Comparison of ENCODE assay signal across 29 mouse cellular contexts in the genomic region with DNA sequence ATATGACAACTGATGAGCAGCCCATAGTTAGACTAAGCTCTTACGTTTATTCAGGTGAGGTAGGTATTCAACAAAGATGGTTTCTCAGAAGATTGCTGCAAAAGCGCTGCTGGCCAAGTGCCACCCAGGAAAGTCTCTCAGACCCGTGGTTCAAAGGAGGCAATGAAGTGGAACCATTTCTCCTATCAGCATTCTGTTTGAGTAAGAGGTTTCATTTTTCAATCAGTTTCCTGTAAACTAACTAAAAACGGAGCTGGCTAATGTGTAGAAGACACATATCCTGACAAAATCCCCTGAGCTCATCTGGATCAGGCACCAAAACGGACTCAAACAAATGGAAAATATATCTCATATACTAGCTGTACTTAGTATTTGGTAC. TPM values are rescaled to one million over a fixed set of nuclear protein-coding genes. Genes with fewer than 3 reads are reported as not detected.
DNase-seq lines count a peak whose midpoint lies in the region; ATAC-seq lines count a peak whose summit lies in the region.
"Had no signal": no experiment of that assay in that cellular context is flagged by ENCODE, and none has a peak within 500 bp of the region (broad histone marks: within the 10 kb centered on the region; RNA-seq: fewer than 3 reads in every experiment).

No protein-coding gene starts in this region.

- H3K36me3 ChIP-seq in splenic B cell, adult 2 months (ENCODE audit: control insufficient read depth, insufficient read depth, low read length, poor library complexity, severe bottlenecking) = no peaks in the 10 kb centered on the region
- no peaks in the 10 kb centered on the region for H3K36me3 ChIP-seq in kidney, embryonic 14.5 days (ENCODE audit: control insufficient read depth, insufficient read depth, low read length)
- H3K36me3 ChIP-seq in hindbrain, embryonic 13.5 days = no peaks in the 10 kb centered on the region
- H3K36me3 ChIP-seq: embryonic facial prominence, embryonic 10.5 days; embryonic facial prominence, embryonic 13.5 days; forebrain, embryonic 10.5 days; heart, embryonic 12.5 days; heart, embryonic 15.5 days; hindbrain, embryonic 10.5 days had no signal

- H3K4me2 ChIP-seq in kidney, embryonic 14.5 days (replicated peaks; ENCODE audit: low read depth, low read length) = no peak overlapping the region
- no peak overlapping the region for H3K4me2 ChIP-seq in hindbrain, embryonic 13.5 days
- H3K4me2 ChIP-seq: embryonic facial prominence, embryonic 13.5 days; forebrain, embryonic 13.5 days; heart, embryonic 12.5 days; heart, embryonic 15.5 days; hindbrain, embryonic 14.5 days had no signal

- 62% methylated on average over 5 of the region's 5 CpGs for WGBS in kidney, embryonic 14.5 days
- 80% methylated on average over 5 of the region's 5 CpGs for WGBS in hindbrain, embryonic 13.5 days

- no peaks in the 10 kb centered on the region for H3K27me3 ChIP-seq in splenic B cell, adult 2 months (ENCODE audit: control insufficient read depth, insufficient read depth, low read length, poor library complexity, severe bottlenecking)
- no peaks in the 10 kb centered on the region for H3K27me3 ChIP-seq in kidney, embryonic 14.5 days (ENCODE audit: control insufficient read depth, insufficient read depth, low read length)
- no peaks in the 10 kb centered on the region for H3K27me3 ChIP-seq in hindbrain, embryonic 13.5 days
- H3K27me3 ChIP-seq: embryonic facial prominence, embryonic 13.5 days; forebrain, embryonic 13.5 days; heart, embryonic 12.5 days; heart, embryonic 15.5 days had no signal

- H3K4me3 ChIP-seq in kidney, embryonic 14.5 days (ENCODE audit: low read length) = no peak overlapping the region
- H3K4me3 ChIP-seq in hindbrain, embryonic 13.5 days = no peak overlapping the region
- H3K4me3 ChIP-seq: embryonic facial prominence, embryonic 10.5 days; embryonic facial prominence, embryonic 13.5 days; erythroblast, embryonic 14.5 days; forebrain, embryonic 10.5 days; forebrain, embryonic 13.5 days; heart, embryonic 12.5 days; heart, embryonic 15.5 days; hindbrain, embryonic 10.5 days had no signal

- no peak overlapping the region for H3K9ac ChIP-seq in kidney, embryonic 14.5 days (ENCODE audit: low read depth, low read length)
- no peak overlapping the region for H3K9ac ChIP-seq in hindbrain, embryonic 13.5 days
- H3K9ac ChIP-seq: embryonic facial prominence, embryonic 13.5 days; forebrain, embryonic 13.5 days; heart, embryonic 12.5 days; heart, embryonic 15.5 days; hindbrain, embryonic 14.5 days had no signal

- no peak overlapping the region for H3K27ac ChIP-seq in kidney, embryonic 14.5 days (ENCODE audit: low read depth, low read length)
- no peak overlapping the region for H3K27ac ChIP-seq in hindbrain, embryonic 13.5 days
- H3K27ac ChIP-seq: embryonic facial prominence, embryonic 10.5 days; embryonic facial prominence, embryonic 13.5 days; forebrain, embryonic 10.5 days; forebrain, embryonic 13.5 days; heart, embryonic 15.5 days; hindbrain, embryonic 10.5 days; hindbrain, embryonic 14.5 days; hindbrain, postnatal 0 days had no signal

- ATAC-seq in inflammation-experienced regulatory T-cells, adult 6 months = peak; percentile 75
- no peak for ATAC-seq in kidney, embryonic 14.5 days (ENCODE audit: low FRiP score, low TSS enrichment)
- no peak for ATAC-seq in hindbrain, embryonic 13.5 days (ENCODE audit: low FRiP score)
- ATAC-seq: forebrain, embryonic 13.5 days; forebrain, embryonic 16.5 days; hindbrain, postnatal 0 days had no signal

- no peaks in the 10 kb centered on the region for H3K4me1 ChIP-seq in kidney, embryonic 14.5 days (ENCODE audit: control insufficient read depth, insufficient read depth, low read length)
- H3K4me1 ChIP-seq in hindbrain, embryonic 13.5 days (replicated peaks) = no peaks in the 10 kb centered on the region
- H3K4me1 ChIP-seq: embryonic facial prominence, embryonic 10.5 days; embryonic facial prominence, embryonic 13.5 days; forebrain, embryonic 10.5 days; forebrain, embryonic 13.5 days; heart, embryonic 15.5 days; hindbrain, embryonic 10.5 days had no signal

- no peaks in the 10 kb centered on the region for H3K9me3 ChIP-seq in kidney, embryonic 14.5 days (ENCODE audit: control insufficient read depth, low read length)
- no peaks in the 10 kb centered on the region for H3K9me3 ChIP-seq in hindbrain, embryonic 13.5 days
- H3K9me3 ChIP-seq: embryonic facial prominence, embryonic 10.5 days; embryonic facial prominence, embryonic 13.5 days; forebrain, embryonic 10.5 days; forebrain, embryonic 13.5 days; heart, embryonic 12.5 days; heart, embryonic 15.5 days; hindbrain, embryonic 10.5 days had no signal

- DNase-seq in 416B (ENCODE audit: low read depth) = peak; percentile 25
- DNase-seq in CD4-positive, CD25-positive, alpha-beta regulatory T cell, adult 2 months (ENCODE audit: low read depth, low spot score) = peak; percentile 31
- DNase-seq in splenic B cell, adult 2 months (ENCODE audit: low read depth, low spot score) = peak; percentile 25
- no peak for DNase-seq in ovary, postnatal 10 days (ENCODE audit: low spot score)
- DNase-seq: adrenal gland, adult 8-10 months; adrenal gland, postnatal 25 days; cerebellum, adult 11-12 months; cerebellum, adult 8-10 months; cerebellum, postnatal 10 days; cerebellum, postnatal 36 days; embryo, embryonic 11 days; gastrocnemius, postnatal 25 days; heart, adult 18-20 months; heart, postnatal 10 days; heart, postnatal 36 days had no signal

RNA-seq across cellular contexts. Expression of gene Nrip1, which starts 42.4 kb away (rescaled TPM):
- polyA plus RNA-seq in inflammation-experienced regulatory T-cells, adult 6 months (2017; shearing (Covaris generic)) = 10 to 100 TPM; 26.2 to 66.5 (median 54.1) TPM
- 36.9 and 56.8 TPM in 2 replicates for polyA plus RNA-seq in kidney, embryonic 14.5 days (2014; fragmentation: Nextera tagmentation; extraction: Ambion mirVana)
- polyA plus RNA-seq in hindbrain, embryonic 13.5 days (2015; fragmentation: Nextera tagmentation; extraction: Ambion mirVana) = 28.0 and 31.2 TPM in 2 replicates
